Mouse (Mus musculus) brain, embryonic 14.5 days (tissue): ENCODE results near the gene Mdh2.

Experiments used
- CTCF ChIP-seq: fragments of 200-500 bp; IDR thresholded peaks from 2 replicates; pipeline ENCODE4 v1.5.1; 2012; ENCODE audit warnings: inconsistent platforms, mild to moderate bottlenecking, moderate library complexity, borderline replicate concordance; ENCODE audit not compliant: insufficient read depth, insufficient read length; ENCODE audit errors: extremely low read depth
- POLR2A ChIP-seq: fragments of 200-500 bp; IDR thresholded peaks from 2 replicates; pipeline ENCODE4 v1.6.1; 2012; ENCODE audit warnings: mild to moderate bottlenecking, inconsistent platforms, borderline replicate concordance; ENCODE audit not compliant: poor library complexity, insufficient read depth, insufficient read length, severe bottlenecking; ENCODE audit errors: extremely low read depth

DNA sequence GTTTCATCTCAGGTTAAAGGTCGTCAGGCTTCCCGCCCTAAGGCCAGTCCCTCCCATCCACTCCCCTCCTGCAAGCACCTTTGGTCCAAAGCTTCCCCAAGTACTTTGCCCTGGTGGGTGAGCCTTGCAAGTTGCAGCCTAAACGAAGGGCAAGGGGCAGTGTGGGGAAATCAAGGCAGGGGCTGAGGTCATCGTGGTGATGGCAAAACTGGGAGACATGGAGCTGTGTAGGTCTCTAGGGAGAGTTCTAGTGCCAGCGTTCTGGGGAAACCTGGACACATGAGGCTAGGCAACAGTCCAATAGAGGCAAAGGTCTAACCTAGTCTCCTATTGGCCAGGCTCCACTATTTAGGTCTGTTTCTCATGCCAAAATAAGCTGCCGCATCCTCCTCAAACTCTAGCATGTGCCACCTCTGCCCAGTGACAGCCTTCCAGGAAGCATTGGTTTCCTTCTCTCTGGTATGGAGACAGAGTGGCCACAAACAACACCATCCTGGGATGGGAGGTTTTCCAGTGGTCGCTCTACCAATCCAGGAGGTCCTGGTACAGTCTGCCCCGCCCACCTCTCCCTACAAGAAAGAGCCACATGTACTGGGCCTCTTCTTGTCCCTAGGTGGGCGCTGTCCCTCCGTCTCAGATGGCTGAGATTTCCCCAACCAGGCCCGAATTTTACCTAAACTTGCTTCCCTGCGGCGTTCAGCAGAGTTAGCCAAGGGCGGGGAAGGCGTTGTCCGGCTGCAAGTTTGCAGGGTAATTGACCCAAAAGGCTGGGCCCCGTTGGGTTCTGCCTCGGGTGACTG is 35.1 kb upstream of the Mdh2 start:
- TF ChIP-seq CTCF (no peak), POLR2A (no peak)
